14 mouse cellular contexts compared by ENCODE assay signal in the genomic region with DNA sequence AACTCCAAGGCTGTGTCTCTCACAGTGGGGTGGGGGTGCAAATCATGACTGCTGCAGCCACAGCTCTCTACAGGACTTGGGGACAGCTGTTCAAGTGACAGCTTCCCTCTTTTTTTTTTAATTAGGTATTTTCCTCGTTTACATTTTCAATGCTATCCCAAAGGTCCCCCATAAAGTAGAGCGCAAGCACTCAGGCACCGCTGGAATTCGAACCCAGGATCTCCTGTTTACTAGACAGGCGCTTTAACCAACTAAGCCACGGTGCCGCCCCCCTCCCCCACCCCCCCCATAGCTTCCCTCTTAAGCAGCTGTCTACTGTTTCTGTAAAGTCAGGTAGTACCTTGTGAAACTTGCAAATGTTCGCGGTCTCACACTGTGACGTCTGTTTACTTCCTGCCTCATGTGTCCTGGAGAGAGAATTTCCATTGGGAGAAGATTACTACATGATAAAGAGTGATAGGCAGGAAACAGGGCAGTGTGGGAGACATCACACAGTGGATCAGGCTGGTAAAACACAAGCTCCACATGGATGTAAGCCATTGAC.
A peak's percentile ranks its signal among the peaks of the same experiment; 100 is the strongest.
DNase-seq lines count a peak whose midpoint lies in the region; ATAC-seq lines count a peak whose summit lies in the region.
"Had no signal": no experiment of that assay in that cellular context is flagged by ENCODE, and none has a peak within 500 bp of the region (broad histone marks: within the 10 kb centered on the region; RNA-seq: fewer than 3 reads in every experiment).

No protein-coding gene starts in this region.

- H3K4me1 ChIP-seq in intestine, embryonic 15.5 days (replicated peaks): no peaks in the 10 kb centered on the region
- H3K4me1 ChIP-seq: embryonic facial prominence, embryonic 15.5 days; heart, embryonic 13.5 days; hindbrain, embryonic 15.5 days; limb, embryonic 10.5 days had no signal

- ATAC-seq in intestine, embryonic 15.5 days: no peak
- ATAC-seq: CD4-positive, CD25-positive, alpha-beta regulatory T cell, adult 4 months had no signal

- H3K36me3 ChIP-seq in intestine, embryonic 15.5 days: no peaks in the 10 kb centered on the region
- H3K36me3 ChIP-seq: embryonic facial prominence, embryonic 15.5 days; heart, embryonic 13.5 days; hindbrain, embryonic 15.5 days; limb, embryonic 10.5 days had no signal

- H3K4me2 ChIP-seq in intestine, embryonic 15.5 days (replicated peaks): no peak overlapping the region
- H3K4me2 ChIP-seq: embryonic facial prominence, embryonic 15.5 days; heart, embryonic 13.5 days; hindbrain, embryonic 15.5 days; midbrain, embryonic 11.5 days had no signal

- no peak overlapping the region for H3K9ac ChIP-seq in intestine, embryonic 15.5 days
- H3K9ac ChIP-seq: embryonic facial prominence, embryonic 15.5 days; heart, embryonic 13.5 days; hindbrain, embryonic 15.5 days had no signal

- no peak overlapping the region for H3K4me3 ChIP-seq in intestine, embryonic 15.5 days (replicated peaks)
- H3K4me3 ChIP-seq: embryonic facial prominence, embryonic 15.5 days; heart, embryonic 13.5 days; hindbrain, embryonic 15.5 days; limb, embryonic 10.5 days had no signal

- H3K9me3 ChIP-seq in intestine, embryonic 15.5 days: no peaks in the 10 kb centered on the region
- H3K9me3 ChIP-seq: embryonic facial prominence, embryonic 15.5 days; heart, embryonic 13.5 days; hindbrain, embryonic 15.5 days; limb, embryonic 10.5 days had no signal

- peak; percentile 20 for DNase-seq in cerebellum, adult 8-10 months
- DNase-seq in cerebellum, adult 9-11 months: no peak
- peak; percentile 19 for DNase-seq in layer of hippocampus, adult 11-12 months (ENCODE audit: low spot score)
- DNase-seq in layer of hippocampus, adult 9-11 months: no peak
- peak; percentile 57 for DNase-seq in A20 (ENCODE audit: low read depth, low spot score)
- peak; percentile 12 for DNase-seq in c-Kit-positive CD71-positive TER-119-positive erythroid progenitor cells, embryonic 14.5 days (ENCODE audit: low spot score)
- no peak for DNase-seq in spleen, postnatal 4 days (ENCODE audit: low spot score in 2 of 2)

- no peaks in the 10 kb centered on the region for H3K27me3 ChIP-seq in intestine, embryonic 15.5 days (replicated peaks)
- H3K27me3 ChIP-seq: embryonic facial prominence, embryonic 15.5 days; heart, embryonic 13.5 days; hindbrain, embryonic 15.5 days had no signal

- WGBS in intestine, embryonic 15.5 days: 70% methylated on average over 10 of the region's 10 CpGs

- H3K27ac ChIP-seq in intestine, embryonic 15.5 days: no peak overlapping the region
- H3K27ac ChIP-seq: embryonic facial prominence, embryonic 15.5 days; heart, embryonic 13.5 days; hindbrain, embryonic 15.5 days; limb, embryonic 10.5 days had no signal

Comparison
In these comparisons a context has a peak if more than half of its experiments do, and no peak if none do; other contexts are left out.
1. DNase-seq: peak in cerebellum, adult 8-10 months (single experiment), layer of hippocampus, adult 11-12 months (single experiment), A20 (single experiment) and c-Kit-positive CD71-positive TER-119-positive erythroid progenitor cells, embryonic 14.5 days (single experiment); none in cerebellum, adult 9-11 months (single experiment), layer of hippocampus, adult 9-11 months (single experiment) and spleen, postnatal 4 days (0 of 2).